Mouse (Mus musculus): ENCODE results near the gene Rnd3.

The Rnd3 gene

GRCm38 (mm10) chr2:51128090-51128489 is 20.8 kb downstream of the Rnd3 start:
- DNase-seq (ENCODE audit: low spot score), result no peak

- no peak for DNase-seq (ENCODE audit: low spot score)
These were observed 38.6 kb downstream of the Rnd3 start for GRCm38 (mm10) chr2:51110271-51110670.

- no peak for DNase-seq (ENCODE audit: low spot score)
These were observed 40.3 kb downstream of the Rnd3 start for GRCm38 (mm10) chr2:51108631-51109030.

GRCm38 (mm10) chr2:51101187-51101586 is 47.7 kb downstream of the Rnd3 start:
- DNase-seq (ENCODE audit: low spot score), result no peak

GRCm38 (mm10) chr2:51099987-51100386 is 48.9 kb downstream of the Rnd3 start:
- DNase-seq (ENCODE audit: low spot score), result no peak

GRCm38 (mm10) chr2:51099240-51099639 is 49.7 kb downstream of the Rnd3 start:
- DNase-seq (ENCODE audit: low spot score), result no peak

GRCm38 (mm10) chr2:51090688-51091087 is 58.2 kb downstream of the Rnd3 start:
- DNase-seq (ENCODE audit: low spot score), result no peak

GRCm38 (mm10) chr2:51090049-51090448 is 58.9 kb downstream of the Rnd3 start:
- peak; percentile 66 for DNase-seq (ENCODE audit: low spot score)

- no peak for DNase-seq (ENCODE audit: low spot score)
These were observed 59.9 kb downstream of the Rnd3 start for GRCm38 (mm10) chr2:51088843-51089573.

- no peak for DNase-seq (ENCODE audit: low spot score)
These were observed 60.8 kb downstream of the Rnd3 start for GRCm38 (mm10) chr2:51088123-51088453.

- peak; percentile 61 for DNase-seq (ENCODE audit: low spot score)
These were observed 61.4 kb downstream of the Rnd3 start for GRCm38 (mm10) chr2:51087307-51088122.

GRCm38 (mm10) chr2:51085155-51085554 is 63.8 kb downstream of the Rnd3 start:
- DNase-seq (ENCODE audit: low spot score), result no peak

GRCm38 (mm10) chr2:51082714-51083351 is 66.1 kb downstream of the Rnd3 start:
- DNase-seq (ENCODE audit: low spot score), result no peak
